Mouse (Mus musculus) adrenal gland (tissue): ENCODE results near the gene Pias3.
"Not testable (repeated sequence)": the region's sequence is repeated elsewhere in the genome, so short reads cannot be mapped to it uniquely, and the experiment has no call there.

Source experiments
- intact Hi-C: fragments of 180-260 bp; cut with DNase I; formaldehyde crosslinking; loops from one replicate; pipeline ENCODE4 v1.15.1; 2025

The Pias3 gene

DNA sequence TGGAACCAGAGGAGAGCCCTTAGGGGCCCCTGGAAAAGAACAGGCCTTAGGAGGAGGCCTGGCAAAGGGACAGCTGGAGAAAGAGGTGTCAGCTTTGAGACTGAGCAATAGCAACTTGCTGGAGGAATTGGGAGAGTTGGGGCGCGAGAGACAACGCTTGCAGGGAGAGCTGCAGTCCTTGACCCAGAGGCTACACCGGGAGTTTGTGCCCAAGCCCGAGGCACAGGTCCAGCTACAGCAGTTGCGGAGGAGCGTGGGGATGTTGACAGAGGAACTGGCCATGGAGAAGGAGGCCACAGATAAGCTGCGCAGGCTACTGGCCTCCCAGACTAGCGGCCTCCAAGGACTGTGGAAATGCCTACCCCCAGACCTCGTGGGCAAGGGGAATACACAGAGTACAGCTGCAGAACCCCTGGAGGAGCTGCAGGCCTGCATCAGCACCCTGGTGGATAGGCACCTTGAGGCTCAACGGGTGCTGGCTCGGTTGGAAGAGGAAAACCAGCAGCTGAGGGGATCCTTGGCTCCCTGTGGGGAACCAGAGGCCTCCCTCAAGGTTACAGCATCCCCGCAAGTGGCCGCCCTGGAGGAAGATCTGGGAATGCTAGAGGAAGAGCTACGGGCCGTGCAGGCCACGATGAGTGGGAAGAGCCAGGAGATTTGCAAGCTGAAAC is 11.9 kb upstream of the Pias3 start:
- intact Hi-C loops, result no loop called here

GRCm38 (mm10) chr3:96684822-96685156 is 11.4 kb upstream of the Pias3 start:
- intact Hi-C loops, result no loop called here

DNA sequence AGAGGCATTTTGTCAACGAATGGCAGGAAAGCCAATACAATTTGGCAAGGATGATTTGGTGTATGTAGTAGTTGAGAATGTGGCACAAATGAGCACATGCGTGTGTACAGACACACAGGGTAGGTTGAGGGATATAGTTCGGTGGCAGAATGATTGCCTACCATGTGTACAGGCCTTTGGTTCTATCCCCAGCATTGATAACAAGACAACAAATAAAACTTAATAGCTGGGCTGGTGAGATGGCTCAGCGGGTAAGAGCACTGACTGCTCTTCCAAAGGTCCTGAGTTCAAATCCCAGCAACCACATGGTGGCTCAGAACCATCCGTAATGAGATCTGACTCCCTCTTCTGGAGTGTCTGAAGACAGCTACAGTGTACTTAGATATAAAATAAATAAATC is 10.1 kb upstream of the Pias3 start:
- intact Hi-C loops, result not testable (repeated sequence)

DNA sequence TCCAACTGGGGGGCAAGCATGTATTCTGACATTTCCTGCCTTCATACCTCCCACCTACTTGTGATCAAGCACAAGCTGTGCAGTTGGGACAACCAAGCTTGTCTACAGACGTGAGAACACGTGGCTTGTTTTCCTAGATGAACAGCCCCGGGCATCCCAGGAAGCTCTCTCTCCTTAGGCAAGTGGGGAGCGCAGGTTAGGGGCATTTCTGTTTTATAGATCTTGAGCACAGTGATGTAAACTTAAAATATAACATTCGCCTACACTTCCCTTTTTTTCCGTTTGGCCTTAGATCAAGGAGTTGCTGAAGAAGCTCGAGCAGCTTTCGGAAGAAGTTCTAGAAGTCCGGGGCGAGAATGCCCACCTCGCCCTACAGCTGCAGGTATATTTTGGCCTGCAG is 7.3 kb upstream of the Pias3 start:
- intact Hi-C loops, result no loop called here

DNA sequence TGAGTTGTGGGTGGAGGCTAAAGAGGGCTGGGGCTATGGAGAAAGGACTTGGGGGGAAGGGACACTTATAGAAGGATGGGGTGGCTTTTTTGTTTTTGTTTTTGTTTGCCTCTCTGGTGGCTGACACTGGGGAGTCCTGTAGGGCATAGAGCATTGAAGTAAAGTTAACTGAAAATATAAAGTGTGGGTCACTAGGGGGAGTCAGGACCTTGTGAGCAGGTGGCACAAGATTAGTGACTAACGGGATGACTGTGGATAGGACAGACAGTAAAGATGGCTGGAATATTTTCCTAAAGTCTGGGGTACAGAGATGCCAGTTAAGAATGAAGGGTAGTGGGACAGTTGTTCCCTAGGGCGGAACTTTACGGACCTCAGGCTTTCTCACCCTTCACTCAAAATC is 5.9 kb upstream of the Pias3 start:
- intact Hi-C loops, result no loop called here

DNA sequence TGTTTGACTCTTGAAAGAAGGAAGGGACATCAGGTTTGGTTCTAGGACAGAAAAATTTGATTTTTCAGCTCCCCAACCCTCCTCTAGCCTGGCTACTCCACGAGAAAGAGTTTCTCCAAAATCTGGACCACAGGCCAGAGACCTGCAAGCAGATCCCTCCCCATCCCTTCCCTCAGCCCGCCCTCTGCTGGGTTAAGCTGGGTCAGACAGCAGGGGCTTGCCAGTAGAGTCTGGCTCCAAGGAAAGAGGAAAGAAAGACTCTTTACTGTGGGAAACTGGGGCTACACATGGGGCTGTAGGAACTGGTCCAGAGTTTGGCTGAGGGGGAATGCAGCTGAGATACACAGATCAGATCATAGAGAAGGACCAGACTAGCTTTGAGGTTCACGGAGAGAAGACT is 3.7 kb upstream of the Pias3 start:
- intact Hi-C loops, result no loop called here

GRCm38 (mm10) chr3:96693579-96693978 is 2.6 kb upstream of the Pias3 start:
- intact Hi-C loops, result no loop called here

DNA sequence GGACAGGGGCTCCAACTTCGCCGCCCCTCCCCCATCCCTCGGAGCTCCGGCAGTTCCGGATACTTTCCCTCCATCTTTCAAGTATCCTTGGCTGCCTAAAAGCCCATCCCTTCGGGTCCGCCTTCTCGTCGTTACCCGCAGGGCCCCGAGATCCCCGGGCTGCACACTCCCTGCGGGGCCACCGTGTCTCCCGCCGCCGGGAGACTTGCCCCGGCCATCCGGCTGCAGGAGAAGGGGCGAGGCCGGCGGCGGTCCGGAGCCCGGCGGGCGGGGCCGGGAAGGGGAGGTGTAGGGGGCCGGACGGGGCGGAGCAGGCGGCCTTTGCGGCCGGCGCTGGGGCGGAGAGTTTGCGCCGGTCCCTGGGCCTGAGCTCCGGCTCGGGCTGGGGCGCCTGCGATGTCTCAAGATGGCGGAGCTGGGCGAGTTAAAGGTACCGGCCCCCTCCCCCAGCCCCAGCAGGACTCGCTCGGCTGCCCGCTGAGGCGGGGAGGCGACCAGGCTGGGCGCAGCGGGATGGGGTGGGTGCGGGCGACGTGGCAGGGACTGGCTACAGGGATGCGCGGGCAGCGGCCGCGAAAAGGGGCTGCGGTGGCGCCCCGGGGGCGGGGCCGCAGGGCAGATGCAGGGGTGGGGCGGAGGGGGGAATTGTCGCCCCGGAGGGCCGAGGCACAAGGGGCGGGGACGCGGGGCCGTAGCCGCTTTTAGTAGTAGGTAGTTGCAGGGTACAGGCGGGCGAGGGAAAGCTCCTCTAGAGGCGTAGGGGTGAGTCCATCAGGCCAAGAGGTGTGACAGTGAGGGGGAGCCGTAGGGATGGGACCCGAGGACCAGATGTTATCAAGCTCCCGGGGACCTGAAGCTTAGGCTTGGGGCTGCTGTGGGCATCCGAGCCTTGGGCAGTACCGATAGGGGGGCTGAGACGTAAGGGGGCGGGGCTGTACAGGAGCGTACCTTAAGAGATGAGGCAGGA is 865 bp downstream of the Pias3 start:
- intact Hi-C loops, result no loop called here

- intact Hi-C loops, result no loop called here
These were observed 3.0 kb downstream of the Pias3 start for GRCm38 (mm10) chr3:96698993-96699690.

GRCm38 (mm10) chr3:96700376-96700775 is 4.2 kb downstream of the Pias3 start:
- intact Hi-C loops, result loop anchor here (10.0 kb wide), 2 partner anchors 56 to 156 kb away; partner anchors contain the start of gene Itga10

GRCm38 (mm10) chr3:96701003-96701402 is 4.8 kb downstream of the Pias3 start:
- intact Hi-C loops, result loop anchor here (10.0 kb wide), 2 partner anchors 56 to 156 kb away; partner anchors contain the start of gene Itga10

GRCm38 (mm10) chr3:96704778-96705177 is 8.6 kb downstream of the Pias3 start:
- intact Hi-C loops, result loop anchor here (10.0 kb wide), 2 partner anchors 60 to 160 kb away; partner anchors contain the start of gene Itga10

DNA sequence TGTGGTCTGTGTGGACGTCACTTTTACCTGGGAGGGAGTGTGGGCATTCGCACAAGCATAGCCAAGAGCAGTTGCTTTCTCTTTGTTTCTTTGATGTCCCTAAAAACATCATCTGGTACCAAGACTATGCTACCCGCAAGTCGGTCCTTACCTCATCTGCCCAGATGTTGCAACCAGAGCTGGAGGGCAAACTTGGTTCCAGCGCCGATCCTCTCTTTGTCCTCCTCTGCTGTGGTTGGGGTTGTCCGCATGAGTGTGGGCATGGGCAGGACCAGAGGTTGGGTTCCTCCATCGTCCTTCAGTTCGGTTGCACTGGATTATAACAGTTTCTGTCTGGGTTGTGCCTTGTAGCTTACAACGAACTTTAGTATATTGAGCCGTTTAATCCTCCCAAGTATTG is 10.0 kb downstream of the Pias3 start:
- intact Hi-C loops, result loop anchor here (10.0 kb wide), 2 partner anchors 61 to 161 kb away; partner anchors contain the start of gene Itga10

DNA sequence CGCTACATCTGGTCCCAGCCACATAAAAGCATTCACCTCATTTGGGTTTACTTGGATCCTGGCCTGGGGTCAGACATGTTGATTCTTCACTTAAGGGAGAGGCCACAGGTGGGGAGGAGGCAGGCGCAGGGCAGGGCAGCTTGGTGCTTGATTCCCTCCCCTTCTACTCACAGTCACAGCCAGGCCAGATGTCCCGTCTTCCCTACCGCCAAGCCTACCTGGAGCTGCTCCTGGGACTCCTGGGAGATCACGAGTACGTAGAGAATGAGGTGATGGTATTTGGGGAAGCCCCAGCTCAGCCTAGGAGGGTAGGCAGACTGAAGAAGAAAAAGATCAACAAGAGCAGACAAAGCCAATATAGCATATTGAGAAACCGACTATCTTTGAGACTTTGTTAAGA is 10.8 kb downstream of the Pias3 start:
- intact Hi-C loops, result loop anchor here (10.0 kb wide), 2 partner anchors 62 to 162 kb away; partner anchors contain the start of gene Itga10

- intact Hi-C loops, result loop anchor here (10.0 kb wide), 2 partner anchors 63 to 163 kb away; partner anchors contain the start of gene Itga10
These were observed 11.9 kb downstream of the Pias3 start, which contains the start of gene Nudt17 for GRCm38 (mm10) chr3:96707903-96708683. Gene Nudt17, minus strand, starts transcription at chr3:96708562.

- intact Hi-C loops, result loop anchor here (10.0 kb wide), 2 partner anchors 64 to 164 kb away; partner anchors contain the start of gene Itga10
These were observed 12.5 kb downstream of the Pias3 start for GRCm38 (mm10) chr3:96708684-96709064.

GRCm38 (mm10) chr3:96714286-96714685 is 18.1 kb downstream of the Pias3 start:
- intact Hi-C loops, result no loop called here

DNA sequence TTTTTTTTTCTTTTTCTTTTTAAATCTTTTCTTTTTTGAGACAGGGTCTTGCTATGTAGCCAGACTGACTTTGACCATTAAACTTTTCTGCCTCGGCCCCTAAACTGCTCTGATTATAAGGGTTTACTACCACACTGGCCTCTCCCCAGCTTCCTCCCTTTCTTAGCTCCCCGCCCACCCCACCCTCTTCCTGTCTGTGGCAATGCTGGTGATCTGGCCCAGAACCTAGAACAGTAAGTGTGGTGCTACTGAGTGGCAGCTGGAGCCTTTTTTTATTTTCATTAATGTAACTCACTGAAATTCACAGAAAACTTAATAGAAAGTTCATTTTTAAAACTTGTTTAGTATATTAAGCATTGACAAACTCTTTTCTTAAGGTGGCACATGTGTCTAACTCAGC is 19.7 kb downstream of the Pias3 start:
- intact Hi-C loops, result no loop called here

DNA sequence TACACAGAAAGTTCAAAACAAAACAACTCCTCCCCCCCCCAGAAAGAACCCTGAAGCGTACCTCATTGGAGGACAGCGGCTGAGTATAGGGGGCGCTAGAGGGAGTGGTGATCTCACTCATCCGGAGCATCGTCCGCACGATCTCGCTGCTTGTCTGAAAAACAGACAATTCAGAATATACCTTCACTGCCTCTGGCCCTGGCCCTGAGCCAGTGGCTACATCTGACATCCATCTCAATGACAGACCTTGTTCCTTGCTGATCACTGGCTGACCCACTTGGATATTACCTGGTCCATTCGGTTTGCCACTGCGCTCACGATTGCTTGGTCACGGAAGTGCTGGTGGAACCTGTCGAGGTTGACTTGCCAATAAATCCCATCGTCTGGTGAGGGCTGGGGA is 23.0 kb downstream of the Pias3 start:
- intact Hi-C loops, result no loop called here

- intact Hi-C loops, result no loop called here
These were observed 31.2 kb downstream of the Pias3 start, which contains the start of the genes Polr3c and Rnf115 for GRCm38 (mm10) chr3:96727343-96727827. Gene Polr3c, minus strand, starts transcription at chr3:96727628. Gene Rnf115, plus strand, starts transcription at chr3:96727664.
